Mouse (Mus musculus) macrophage (primary cell): ENCODE measurements at regions not wholly inside any gene's neighbourhood (a gene's known extent, or its start where the extent isn't known, plus 50 kb on each side); places are given as distances from the start of the nearest gene placed in this dataset.

ENCODE experiments used
- H3K27ac ChIP-seq: fragments of 350-480 bp; formaldehyde crosslinking; 2 replicates; pipeline ENCODE4 v1.9.0; 2021
- H3K36me3 ChIP-seq: fragments of 350-480 bp; formaldehyde crosslinking; 2 replicates; pipeline ENCODE4 v1.9.0; 2021; ENCODE audit errors: inconsistent target
- H3K4me3 ChIP-seq: fragments of 350-480 bp; formaldehyde crosslinking; 2 replicates; pipeline ENCODE4 v1.9.0; 2021; ENCODE audit errors: inconsistent target
- H3K79me2 ChIP-seq: fragments of 350-480 bp; formaldehyde crosslinking; 2 replicates; pipeline ENCODE4 v1.9.0; 2021; ENCODE audit errors: inconsistent target
- WGBS: methylation state at CpG from one replicate; pipeline ENCODE4 v1.1.7; 2026; ENCODE audit warnings: inconsistent platforms; ENCODE audit not compliant: missing documents; 5-methylcytosine and 5-hydroxymethylcytosine counted together

DNA sequence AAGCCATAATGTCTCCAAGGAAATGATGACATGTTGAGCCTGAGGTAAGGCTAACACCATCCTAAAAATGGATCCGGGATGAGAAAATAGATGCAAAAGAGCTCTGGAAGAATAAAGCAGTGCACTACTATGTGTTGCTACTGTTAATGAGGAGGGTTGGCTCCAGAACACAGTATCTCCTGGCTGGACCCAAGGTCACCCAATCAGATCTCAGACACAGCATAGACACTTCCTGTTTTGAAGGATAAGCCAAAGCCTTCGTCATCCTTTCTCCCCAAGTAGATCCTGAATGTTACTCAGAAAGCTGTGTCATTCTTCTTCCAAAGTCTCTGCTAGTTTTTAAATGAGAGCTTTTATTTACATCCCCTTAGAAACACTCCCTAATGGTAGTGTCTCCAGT lies 435.2 kb upstream of the Acvr2a start:
- Histone ChIP-seq H3K4me3 (no peak overlapping the region), H3K36me3 (no peaks in the 10 kb centered on the region), H3K27ac (no peak overlapping the region), H3K79me2 (no peaks in the 10 kb centered on the region)
- 76% methylated on average over 2 of the region's 2 CpGs for WGBS

- H3K27ac ChIP-seq, result no peak overlapping the region
- H3K4me3 ChIP-seq, result no peak overlapping the region
- no peaks in the 10 kb centered on the region for H3K36me3 ChIP-seq
- no peaks in the 10 kb centered on the region for H3K79me2 ChIP-seq
- 88% methylated on average over 3 of the region's 5 CpGs for WGBS
Observed at GRCm38 (mm10) chr2:48380140-48380539, 433.8 kb upstream of the Acvr2a start.

- H3K27ac ChIP-seq, result no peak overlapping the region
- H3K79me2 ChIP-seq, result no peaks in the 10 kb centered on the region
- H3K4me3 ChIP-seq, result no peak overlapping the region
- no peaks in the 10 kb centered on the region for H3K36me3 ChIP-seq
- WGBS, result 44% methylated on average over 2 of the region's 2 CpGs
Observed at GRCm38 (mm10) chr2:48380786-48381185, 433.1 kb upstream of the Acvr2a start.

GRCm38 (mm10) chr2:48381481-48382075 lies 432.3 kb upstream of the Acvr2a start:
- no peak overlapping the region for H3K27ac ChIP-seq
- no peaks in the 10 kb centered on the region for H3K79me2 ChIP-seq
- 11% methylated on average over 14 of the region's 14 CpGs for WGBS
- H3K4me3 ChIP-seq, result no peak overlapping the region
- no peaks in the 10 kb centered on the region for H3K36me3 ChIP-seq

GRCm38 (mm10) chr2:48398504-48398903 lies 415.4 kb upstream of the Acvr2a start:
- Histone ChIP-seq H3K79me2 (no peaks in the 10 kb centered on the region), H3K36me3 (no peaks in the 10 kb centered on the region), H3K27ac (peak overlapping the region; percentile 37), H3K4me3 (no peak overlapping the region)
- WGBS, result 22% methylated on average over 1 of the region's 1 CpGs

GRCm38 (mm10) chr2:48399191-48399590 lies 414.7 kb upstream of the Acvr2a start:
- Histone ChIP-seq H3K36me3 (no peaks in the 10 kb centered on the region), H3K27ac (no peak overlapping the region), H3K79me2 (no peaks in the 10 kb centered on the region), H3K4me3 (no peak overlapping the region)
- 88% methylated on average over 1 of the region's 1 CpGs for WGBS

DNA sequence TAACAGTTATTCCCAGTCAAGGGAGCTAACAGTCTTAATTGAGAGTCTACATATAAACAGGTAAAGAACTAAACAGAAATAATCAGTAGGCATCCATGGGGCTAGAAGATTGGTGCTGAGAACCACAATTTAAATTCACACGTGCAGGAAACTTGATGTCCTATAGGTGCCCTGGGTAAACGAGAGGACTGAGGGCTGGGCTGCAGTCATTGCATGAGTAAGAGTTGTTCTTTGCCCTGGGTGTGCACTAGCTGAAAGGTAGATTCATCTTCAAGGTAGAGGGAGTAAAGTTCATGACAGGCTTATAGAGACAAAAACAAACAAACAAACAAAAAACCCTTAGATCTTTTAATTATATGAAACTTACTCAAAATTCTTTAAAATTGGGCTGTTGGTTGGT lies 411.1 kb upstream of the Acvr2a start:
- Histone ChIP-seq H3K4me3 (no peak overlapping the region), H3K79me2 (no peaks in the 10 kb centered on the region), H3K36me3 (no peaks in the 10 kb centered on the region), H3K27ac (no peak overlapping the region)
- WGBS, result 86% methylated on average over 2 of the region's 2 CpGs

DNA sequence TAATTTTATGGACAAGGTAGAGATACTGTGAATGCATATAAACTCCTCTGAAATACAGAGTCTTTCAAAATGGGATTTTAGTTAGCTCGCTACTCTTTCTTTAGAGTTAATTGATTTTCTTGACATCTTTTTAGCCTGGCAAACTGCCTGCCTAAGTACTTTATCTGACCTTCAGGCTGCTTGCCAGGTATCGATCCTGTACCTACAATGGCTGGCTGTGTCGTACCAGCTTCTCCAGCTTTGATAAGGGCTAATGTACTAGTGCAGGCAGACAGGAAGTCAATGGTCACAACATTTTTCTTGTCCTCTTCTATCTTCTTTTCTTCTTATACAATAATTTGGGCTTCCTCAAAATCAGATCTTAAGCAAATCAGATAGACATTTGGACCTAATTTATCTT lies 409.4 kb upstream of the Acvr2a start:
- Histone ChIP-seq H3K36me3 (no peaks in the 10 kb centered on the region), H3K4me3 (no peak overlapping the region), H3K27ac (no peak overlapping the region), H3K79me2 (no peaks in the 10 kb centered on the region)
- WGBS, result 88% methylated on average over 3 of the region's 3 CpGs

DNA sequence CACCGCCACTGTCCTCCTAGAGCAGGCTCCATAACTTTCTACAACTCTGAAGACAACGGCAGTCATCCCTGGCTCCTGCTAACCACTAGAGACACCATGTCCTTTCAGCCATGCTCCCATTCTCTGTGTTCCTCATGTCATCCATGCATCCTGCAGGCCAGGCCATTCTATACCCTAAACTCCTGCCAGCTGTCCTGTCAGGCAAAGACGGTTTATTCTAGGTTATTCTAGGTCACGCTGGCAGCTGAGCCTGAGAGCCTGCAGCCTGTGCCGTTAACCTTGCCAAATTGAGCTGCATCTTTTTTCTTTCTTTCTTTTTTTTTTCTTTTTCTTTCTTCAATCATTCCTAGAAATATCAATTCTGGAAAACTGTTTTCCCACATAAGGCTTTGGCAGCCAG lies 406.0 kb upstream of the Acvr2a start:
- Histone ChIP-seq H3K4me3 (no peak overlapping the region), H3K27ac (no peak overlapping the region), H3K36me3 (no peaks in the 10 kb centered on the region), H3K79me2 (no peaks in the 10 kb centered on the region)
- 94% methylated on average over 5 of the region's 5 CpGs for WGBS

GRCm38 (mm10) chr2:48409876-48410275 lies 404.0 kb upstream of the Acvr2a start:
- H3K79me2 ChIP-seq, result no peaks in the 10 kb centered on the region
- H3K27ac ChIP-seq, result no peak overlapping the region
- H3K36me3 ChIP-seq, result no peaks in the 10 kb centered on the region
- no peak overlapping the region for H3K4me3 ChIP-seq
- 87% methylated on average over 4 of the region's 4 CpGs for WGBS

- Histone ChIP-seq H3K4me3 (no peak overlapping the region), H3K79me2 (no peaks in the 10 kb centered on the region), H3K36me3 (no peaks in the 10 kb centered on the region), H3K27ac (no peak overlapping the region)
- 93% methylated on average over 1 of the region's 1 CpGs for WGBS
Observed at GRCm38 (mm10) chr2:48411392-48411791, 402.5 kb upstream of the Acvr2a start.

DNA sequence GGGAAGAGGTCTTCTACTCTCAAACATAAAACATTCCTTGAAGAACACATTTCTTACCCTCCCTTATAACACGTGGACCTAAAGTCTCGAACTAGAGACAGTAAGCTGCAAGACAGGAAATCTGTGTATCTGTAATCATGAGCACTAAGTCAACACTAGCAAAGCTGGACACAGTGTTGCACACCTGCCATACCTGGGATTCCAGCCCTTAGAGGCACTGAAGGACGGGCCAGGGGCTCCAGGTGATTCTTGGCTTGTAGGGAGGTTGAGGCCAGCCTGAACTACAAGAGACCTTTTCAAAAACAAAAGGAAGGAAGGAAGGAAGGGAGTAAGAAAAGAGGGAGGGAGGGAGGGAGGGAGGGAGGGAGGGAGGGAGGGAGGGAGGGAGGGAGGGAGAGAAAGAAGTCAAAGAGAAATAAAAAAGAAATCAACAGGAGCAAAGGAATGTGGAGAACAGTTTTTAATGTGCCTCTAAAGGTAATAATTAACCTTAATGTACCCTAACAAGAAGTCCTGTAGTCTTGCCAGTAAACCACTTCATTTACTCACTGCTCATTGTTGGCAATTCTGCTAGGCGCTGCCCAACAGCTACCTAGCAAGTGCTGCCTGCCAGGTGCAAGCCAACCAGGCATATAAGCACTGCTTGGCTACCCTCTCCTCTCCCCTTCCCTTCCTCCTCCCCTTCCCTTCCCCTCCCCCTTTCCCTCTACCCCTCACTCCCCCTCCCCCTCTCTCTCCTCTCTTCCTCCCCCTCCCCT lies 401.0 kb upstream of the Acvr2a start:
- 94% methylated on average over 4 of the region's 4 CpGs for WGBS
- Histone ChIP-seq H3K79me2 (no peaks in the 10 kb centered on the region), H3K4me3 (no peak overlapping the region), H3K27ac (no peak overlapping the region), H3K36me3 (no peaks in the 10 kb centered on the region)

- Histone ChIP-seq H3K4me3 (no peak overlapping the region), H3K79me2 (no peaks in the 10 kb centered on the region)
- 96% methylated on average over 10 of the region's 10 CpGs for WGBS
Observed at GRCm38 (mm10) chr2:48414596-48415481, 399.1 kb upstream of the Acvr2a start.

DNA sequence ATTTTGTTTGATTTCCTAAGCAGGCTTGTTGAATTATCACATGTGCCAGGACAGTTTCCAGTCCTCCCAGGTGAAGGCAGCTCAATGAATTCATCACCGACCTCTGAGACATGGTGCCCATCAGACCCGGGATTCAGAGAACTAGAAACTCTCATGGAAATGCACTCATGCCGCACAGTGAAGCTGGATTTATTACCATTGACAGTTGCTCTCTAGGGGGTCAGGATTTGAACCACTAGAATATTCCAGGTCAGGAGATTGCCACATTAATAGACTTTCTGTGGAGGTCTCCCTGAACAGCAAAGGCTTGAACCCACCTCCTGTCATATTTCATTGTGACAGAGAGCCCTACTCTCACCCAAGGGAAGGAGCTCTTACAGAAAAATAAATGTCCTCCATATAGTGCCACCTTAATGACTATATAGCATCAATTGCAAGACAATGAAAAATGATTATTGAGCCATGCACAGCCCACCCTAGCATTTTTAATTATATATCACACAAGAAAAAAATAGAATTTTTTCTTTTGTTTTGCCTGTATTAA lies 397.6 kb upstream of the Acvr2a start:
- no peak overlapping the region for H3K27ac ChIP-seq
- 97% methylated on average over 3 of the region's 3 CpGs for WGBS

More at GRCm38 (mm10) chr2:48414596-48415481, 399.1 kb upstream of the Acvr2a start:
- no peak overlapping the region for H3K27ac ChIP-seq
- H3K36me3 ChIP-seq, result no peaks in the 10 kb centered on the region

More for the DNA sequence above, 397.6 kb upstream of the Acvr2a start:
- Histone ChIP-seq H3K4me3 (no peak overlapping the region), H3K36me3 (no peaks in the 10 kb centered on the region), H3K79me2 (no peaks in the 10 kb centered on the region)
